Mouse (Mus musculus) stomach, embryonic 14.5 days (tissue): ENCODE measurements around the gene Guca1a. TPM values are rescaled to one million over a fixed set of nuclear protein-coding genes. Genes with fewer than 3 reads are reported as not detected.

ENCODE experiments used
- ATAC-seq: fragments of 200-750 bp; cut with Nextera tagmentation; 2 replicates; pipeline ENCODE4 v1.8.0; 2017; ENCODE audit warnings: low read depth, moderate TSS enrichment; ENCODE audit not compliant: insufficient number of reproducible peaks, insufficient read depth, low FRiP score
- H3K27ac ChIP-seq: fragments of 300-500 bp; sonication (generic); 2 replicates; pipeline ENCODE4 v1.5.1; 2014; ENCODE audit warnings: mild to moderate bottlenecking, low read length, moderate library complexity, mixed read lengths
- H3K27me3 ChIP-seq: fragments of 300-500 bp; sonication (generic); 2 replicates; pipeline ENCODE4 v1.6.1; 2014; ENCODE audit warnings: low read length, control low read depth, mixed read lengths; ENCODE audit not compliant: control insufficient read depth, insufficient read depth
- H3K36me3 ChIP-seq: fragments of 300-500 bp; sonication (generic); 2 replicates; pipeline ENCODE4 v1.6.1; 2014; ENCODE audit warnings: mild to moderate bottlenecking, control low read depth, low read length, moderate library complexity, mixed read lengths; ENCODE audit not compliant: control insufficient read depth, insufficient read depth
- H3K4me1 ChIP-seq: fragments of 300-500 bp; sonication (generic); 2 replicates; pipeline ENCODE4 v1.6.1; 2014; ENCODE audit warnings: low read length, control low read depth, mixed read lengths; ENCODE audit not compliant: control insufficient read depth, insufficient read depth
- H3K4me2 ChIP-seq: fragments of 300-500 bp; sonication (generic); replicated peaks from 2 replicates; pipeline ENCODE4 v1.6.1; 2014; ENCODE audit warnings: low read depth, low read length, control low read depth
- H3K4me3 ChIP-seq: fragments of 300-500 bp; sonication (generic); 2 replicates; pipeline ENCODE4 v1.5.1; 2014; ENCODE audit warnings: low read depth, low read length, control low read depth
- H3K9ac ChIP-seq: fragments of 300-500 bp; sonication (generic); replicated peaks from 2 replicates; pipeline ENCODE4 v1.6.1; 2014; ENCODE audit warnings: low read depth, mild to moderate bottlenecking, control low read depth, low read length, moderate library complexity, mixed read lengths
- H3K9me3 ChIP-seq: fragments of 300-500 bp; sonication (generic); 2 replicates; pipeline ENCODE4 v1.6.1; 2016; ENCODE audit warnings: low read depth, low read length, control low read depth; ENCODE audit not compliant: control insufficient read depth
- WGBS: fragments of 180-500 bp; shearing (Covaris S2); extraction: QIAGEN DNeasy Blood & Tissue Kit; methylation state at CpG from one replicate; pipeline ENCODE4 v1.1.7; 2014; 5-methylcytosine and 5-hydroxymethylcytosine counted together
- polyA plus RNA-seq: library from polyadenylated mRNA; unstranded; fragments of >200 nt; fragmentation: Nextera tagmentation; extraction: Ambion mirVana; gene quantifications from 2 replicates; pipeline ENCODE4 v1.2.1, GENCODE M21; 2014

Gene Guca1a
- polyA plus RNA-seq, 1 experiment from 2014 or later, result 2.7 TPM

DNA sequence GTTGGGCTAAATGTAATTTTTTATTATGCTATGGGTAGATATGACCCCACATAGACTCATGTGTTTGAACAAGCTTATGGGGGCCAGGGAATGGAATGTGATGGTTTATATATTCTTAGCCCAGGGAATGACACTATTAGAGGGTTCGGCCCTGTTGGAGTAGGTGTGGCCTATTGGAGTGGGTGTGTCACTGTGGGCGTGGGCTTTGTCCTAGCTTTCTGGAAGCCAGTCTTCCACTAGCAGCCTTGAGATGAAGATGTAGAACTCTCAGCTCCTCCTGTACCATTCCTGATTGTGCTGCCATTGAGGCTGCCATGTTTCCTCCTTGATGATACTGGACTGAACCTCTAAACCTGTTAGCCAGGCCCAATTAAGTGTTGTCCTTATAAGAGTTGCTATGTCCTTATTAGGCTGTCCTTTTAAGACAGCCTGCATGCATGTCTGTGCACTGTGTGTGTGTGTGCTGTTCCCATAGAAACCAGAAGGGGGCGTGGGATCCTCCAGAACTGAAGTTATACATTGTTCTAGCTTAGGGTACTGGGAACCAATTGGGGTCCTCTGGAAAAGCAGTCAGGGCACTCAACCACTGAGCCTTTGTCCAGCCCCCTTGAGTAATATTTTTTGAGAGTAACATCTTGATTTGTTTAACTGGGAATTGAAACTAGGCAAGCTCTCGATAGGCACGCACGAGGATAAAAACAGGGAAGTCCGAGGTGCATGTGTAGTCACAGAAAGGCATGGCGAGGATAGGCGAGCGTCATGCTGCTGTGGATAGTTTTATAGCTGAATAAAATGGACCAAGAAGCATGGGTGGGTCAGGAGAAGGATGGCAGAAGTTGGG is 7.6 kb upstream of the Guca1a start:
- Histone ChIP-seq H3K27me3 (peaks cover 13% of the 10 kb centered on the region), H3K9me3 (no peaks in the 10 kb centered on the region), H3K36me3 (no peaks in the 10 kb centered on the region), H3K9ac (no peak overlapping the region), H3K27ac (no peak overlapping the region), H3K4me2 (no peak overlapping the region), H3K4me3 (no peak overlapping the region), H3K4me1 (no peaks in the 10 kb centered on the region)
- 0 out of 2 replicates have a peak, but pooled peaks have one; percentile 11 for ATAC-seq
- 63% methylated on average over 10 of the region's 10 CpGs for WGBS

DNA sequence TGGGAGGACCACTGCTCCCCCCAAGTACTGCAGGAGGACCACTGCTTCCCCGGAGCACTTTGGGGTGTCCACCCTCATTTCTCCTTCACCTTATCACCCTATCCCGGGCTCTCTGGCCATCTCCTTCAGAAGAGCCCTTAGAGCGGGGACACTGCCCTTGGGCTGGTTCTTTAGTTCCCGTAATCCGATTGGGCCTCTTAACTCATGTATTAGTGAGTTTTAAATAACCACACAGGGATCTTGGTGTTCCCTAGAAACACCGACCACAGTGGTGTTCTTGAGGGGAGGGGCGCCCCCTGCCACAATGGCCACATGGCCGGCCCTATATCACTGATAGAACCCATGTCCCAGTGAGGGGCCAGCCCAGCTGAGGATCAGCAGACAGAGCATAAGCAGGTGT is 1.3 kb downstream of the Guca1a start:
- no peaks in the 10 kb centered on the region for H3K27me3 ChIP-seq

DNA sequence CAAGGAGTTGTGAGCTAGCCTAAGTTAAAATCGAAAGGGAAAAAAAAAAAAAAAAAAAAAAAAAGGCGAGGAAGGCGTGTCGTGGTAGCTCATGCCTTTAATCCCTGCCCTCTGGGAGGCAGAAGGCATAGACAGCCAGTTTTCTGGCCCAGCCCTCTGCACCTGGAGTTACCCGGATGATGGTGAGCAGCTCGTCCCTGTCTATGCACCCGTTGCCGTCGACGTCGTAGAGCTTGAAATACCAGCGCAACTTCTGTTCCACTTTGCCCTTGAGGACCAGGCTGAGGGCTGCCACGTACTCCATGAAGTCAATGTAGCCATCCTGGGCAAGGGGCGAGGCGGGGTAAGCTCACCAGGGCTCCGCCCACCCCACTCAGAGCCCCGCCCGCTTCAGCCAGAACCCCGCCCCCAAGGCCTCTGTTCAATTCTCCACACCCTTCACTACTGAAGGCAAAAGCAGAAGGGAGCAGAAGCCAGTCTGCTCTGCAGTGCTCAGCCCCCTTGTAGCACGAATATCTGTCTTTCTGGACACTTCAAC is 4.9 kb downstream of the Guca1a start:
- Histone ChIP-seq H3K4me1 (peaks cover 6% of the 10 kb centered on the region; the same call in 1 of the 2 replicates), H3K9me3 (no peaks in the 10 kb centered on the region), H3K9ac (peak overlapping the region; percentile 18; the same call in 1 of the 2 replicates), H3K27ac (no peak overlapping the region), H3K36me3 (no peaks in the 10 kb centered on the region), H3K27me3 (no peaks in the 10 kb centered on the region), H3K4me3 (peak overlapping the region; percentile 25), H3K4me2 (peak overlapping the region; percentile 37)
- ATAC-seq, result peak; percentile 84; the same call in 1 of the 2 replicates
- WGBS, result 2% methylated on average over 18 of the region's 20 CpGs

More for the DNA sequence above, 1.3 kb downstream of the Guca1a start:
- H3K27ac ChIP-seq, result no peak overlapping the region
- no peak for ATAC-seq
- H3K9me3 ChIP-seq, result no peaks in the 10 kb centered on the region
- 84% methylated on average over 8 of the region's 8 CpGs for WGBS
- H3K36me3 ChIP-seq, result no peaks in the 10 kb centered on the region
- H3K4me1 ChIP-seq, result peaks cover 6% of the 10 kb centered on the region; the same call in 1 of the 2 replicates
- no peak overlapping the region for H3K4me2 ChIP-seq
- H3K9ac ChIP-seq, result no peak overlapping the region
- no peak overlapping the region for H3K4me3 ChIP-seq

DNA sequence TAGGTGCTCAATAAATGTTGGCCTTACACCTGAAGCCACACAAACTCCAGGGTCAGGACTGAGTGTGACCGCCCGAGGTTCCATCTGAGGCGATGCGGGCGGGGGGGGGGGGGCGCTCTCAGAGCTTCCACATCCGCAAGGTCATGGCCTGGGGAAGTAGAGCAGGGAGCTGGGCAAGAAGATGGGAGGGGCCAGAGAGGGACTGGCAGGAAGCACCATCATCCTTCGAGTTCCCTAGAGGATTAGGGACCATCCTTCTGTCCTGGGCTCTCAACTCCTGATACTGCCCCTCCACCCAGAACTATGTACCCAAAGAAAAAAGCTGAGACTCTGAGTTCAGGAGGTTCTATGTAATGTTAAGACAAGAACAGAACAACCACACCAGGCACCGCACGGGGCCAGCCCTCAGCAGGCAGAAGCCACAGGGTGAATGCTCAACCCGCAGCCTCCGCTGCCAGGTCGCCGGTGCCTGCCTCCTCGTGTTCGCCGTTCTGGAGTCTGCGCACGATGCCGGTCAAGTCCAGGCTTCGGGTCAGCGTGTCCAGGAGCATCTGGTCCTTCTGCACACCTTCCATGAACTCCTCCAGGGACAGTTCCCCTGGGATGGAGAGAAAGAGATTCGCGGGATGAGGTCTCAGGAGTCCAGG is 6.0 kb downstream of the Guca1a start:
- H3K9me3 ChIP-seq, result no peaks in the 10 kb centered on the region
- H3K27ac ChIP-seq, result no peak overlapping the region
- peak overlapping the region; percentile 37 for H3K4me2 ChIP-seq
- H3K9ac ChIP-seq, result 0 out of 2 replicates have a peak overlapping the region, but pooled peaks have one; percentile 18
- H3K4me3 ChIP-seq, result peak overlapping the region; percentile 25; the same call in 1 of the 2 replicates
- WGBS, result 28% methylated on average over 24 of the region's 24 CpGs
- H3K36me3 ChIP-seq, result no peaks in the 10 kb centered on the region
- peaks cover 6% of the 10 kb centered on the region; the same call in 1 of the 2 replicates for H3K4me1 ChIP-seq
- no peak for ATAC-seq
- H3K27me3 ChIP-seq, result no peaks in the 10 kb centered on the region

DNA sequence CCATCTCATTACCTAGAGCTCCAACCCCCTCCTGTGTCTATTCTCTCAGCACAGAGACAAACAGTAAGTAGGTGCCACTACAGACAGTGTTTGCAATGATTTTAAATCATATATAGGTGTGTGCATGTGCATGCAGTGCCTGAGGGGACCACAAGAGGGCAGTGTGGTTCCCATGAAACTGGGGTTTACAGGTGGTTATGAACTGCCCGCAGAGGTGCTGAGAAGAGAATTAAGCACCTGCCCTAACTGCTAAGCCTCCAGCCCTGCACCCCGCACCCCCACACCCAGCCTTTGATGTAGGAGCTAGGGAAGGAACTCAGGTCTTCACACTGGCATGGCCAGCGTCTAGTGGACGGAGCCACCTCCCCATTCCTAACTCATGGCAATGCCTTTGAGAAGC is 13.7 kb downstream of the Guca1a start:
- H3K4me2 ChIP-seq, result no peak overlapping the region
- ATAC-seq, result no peak
- H3K27me3 ChIP-seq, result no peaks in the 10 kb centered on the region
- no peaks in the 10 kb centered on the region for H3K9me3 ChIP-seq
- H3K36me3 ChIP-seq, result no peaks in the 10 kb centered on the region
- H3K4me1 ChIP-seq, result no peaks in the 10 kb centered on the region
- 62% methylated on average over 4 of the region's 4 CpGs for WGBS
- H3K4me3 ChIP-seq, result no peak overlapping the region
- H3K27ac ChIP-seq, result no peak overlapping the region
- H3K9ac ChIP-seq, result no peak overlapping the region

DNA sequence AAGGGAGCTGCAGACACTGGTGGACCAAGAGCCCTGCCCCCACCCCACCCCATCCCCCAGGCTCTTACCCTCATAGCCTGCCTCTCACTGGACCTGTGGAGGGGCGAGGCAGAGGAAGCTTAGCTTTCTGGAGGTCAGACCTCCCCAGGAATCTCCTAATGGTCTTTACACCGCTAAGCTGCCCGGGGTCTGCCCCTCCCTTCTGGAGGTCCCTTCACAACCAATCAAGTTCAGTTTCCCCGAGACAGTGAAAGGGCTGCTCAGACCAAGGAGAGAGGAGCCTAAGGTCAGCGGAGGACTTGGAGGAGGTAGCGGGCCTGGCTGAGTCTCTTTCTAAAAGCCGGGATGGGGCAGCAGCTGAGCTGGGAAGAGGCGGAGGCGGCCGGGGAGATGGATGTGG is 15.2 kb downstream of the Guca1a start, which contains the start of gene Guca1b:
Guca1b (plus strand) TSS at position 249 of the 400 bp plus-strand sequence.
- ATAC-seq, result no peak

DNA sequence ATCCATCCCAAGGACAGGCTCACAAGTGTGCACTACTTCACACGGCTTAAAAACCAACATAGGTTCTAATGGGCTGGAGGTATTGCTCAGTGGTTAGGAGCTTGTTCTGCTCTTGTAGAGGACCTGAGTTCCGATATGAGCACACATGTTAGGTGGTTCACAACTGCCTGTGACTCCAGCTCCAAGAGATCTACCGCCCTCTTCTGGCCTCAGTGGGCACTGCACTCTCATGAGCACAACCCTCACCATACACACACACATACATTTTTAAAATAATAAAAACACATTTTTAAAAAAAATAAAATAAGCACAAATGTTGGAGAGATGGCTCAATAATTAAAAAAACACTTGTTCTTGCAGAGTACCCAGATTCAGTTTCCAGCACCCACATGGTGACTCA is 16.3 kb downstream of the Guca1a start:
- Histone ChIP-seq H3K27ac (no peak overlapping the region), H3K4me1 (no peaks in the 10 kb centered on the region), H3K27me3 (no peaks in the 10 kb centered on the region), H3K9me3 (no peaks in the 10 kb centered on the region), H3K4me2 (no peak overlapping the region), H3K36me3 (peaks cover 8% of the 10 kb centered on the region; the same call in 1 of the 2 replicates), H3K9ac (no peak overlapping the region), H3K4me3 (no peak overlapping the region)
- WGBS, result 92% methylated on average over 3 of the region's 3 CpGs
- ATAC-seq, result no peak

More for the DNA sequence above, 15.2 kb downstream of the Guca1a start, which contains the start of gene Guca1b:
- Histone ChIP-seq H3K36me3 (no peaks in the 10 kb centered on the region; the same call in 1 of the 2 replicates), H3K4me3 (no peak within 1 kb of the TSS), H3K9me3 (no peaks in the 10 kb centered on the region), H3K27ac (no peak within 1 kb of the TSS), H3K4me2 (no peak within 1 kb of the TSS), H3K4me1 (no peaks in the 10 kb centered on the region), H3K9ac (no peak within 1 kb of the TSS), H3K27me3 (no peaks in the 10 kb centered on the region)
- 28% methylated on average over 10 of the region's 10 CpGs for WGBS

DNA sequence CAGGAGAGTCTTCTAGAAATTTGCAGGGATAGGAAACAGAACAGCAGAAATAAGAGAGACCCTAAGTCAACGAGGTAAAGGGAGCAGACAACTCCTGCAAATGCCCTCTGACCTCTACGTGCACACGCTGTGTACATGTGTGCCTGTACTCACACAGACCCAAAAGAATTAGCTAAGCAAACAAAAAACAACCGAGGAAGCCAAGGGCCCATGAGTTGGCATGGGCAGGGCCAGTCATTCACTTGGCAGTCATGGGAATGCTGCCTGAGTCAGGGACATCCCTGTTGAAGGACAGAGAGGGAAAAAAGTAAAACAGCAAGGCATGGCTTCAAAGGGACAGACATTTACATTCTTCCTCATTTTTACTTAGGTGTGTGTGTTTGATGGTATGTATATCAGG is 17.1 kb downstream of the Guca1a start:
- Histone ChIP-seq H3K9me3 (no peaks in the 10 kb centered on the region), H3K4me1 (no peaks in the 10 kb centered on the region), H3K9ac (no peak overlapping the region), H3K4me2 (no peak overlapping the region), H3K27me3 (no peaks in the 10 kb centered on the region), H3K27ac (no peak overlapping the region), H3K4me3 (no peak overlapping the region), H3K36me3 (peaks cover 8% of the 10 kb centered on the region; the same call in 1 of the 2 replicates)
- 70% methylated on average over 4 of the region's 4 CpGs for WGBS
- ATAC-seq, result no peak
